Mouse (Mus musculus) adrenal gland, postnatal 4 days (tissue): Measurements from ENCODE around the gene Rpl4. TPM values are rescaled to one million over a fixed set of nuclear protein-coding genes. Genes with fewer than 3 reads are reported as not detected.
"Not testable (repeated sequence)": the region's sequence is repeated elsewhere in the genome, so short reads cannot be mapped to it uniquely, and the experiment has no call there.

Source experiments
- DNase-seq, 2 experiments: peaks; one replicate each; pipeline ENCODE4 v3.0.0; 2021 to 2022; ENCODE audit warnings: low spot score in 2 of 2, mixed read lengths in 2 of 2
- long read RNA-seq, 2 experiments: library from polyadenylated mRNA; stranded (forward); transcript quantifications; one replicate each; pipeline ENCODE4 v2.0.0; 2021
- total RNA-seq, 2 experiments: library from RNA; stranded (reverse); gene quantifications; 2 replicates each; pipeline ENCODE4 v1.2.3; 2021

Gene Rpl4
- total RNA-seq: 1,000 to 10,000 TPM; 1,230 to 1,246 TPM
- long read RNA-seq, experiment 1, transcript Rpl4-201 (10 exons, 1,538 nt): major isoform, 709 of 850 reads
- long read RNA-seq, experiment 1, transcript Rpl4-202 (4 exons, 596 nt): minor isoform, 10 of 850 reads
- long read RNA-seq, experiment 1, partial matches to known transcripts: 120 of 850 reads
- long read RNA-seq, experiment 1, other reads (novel, unspliced or antisense): 11 of 850 reads
- long read RNA-seq, experiment 2, transcript Rpl4-201 (10 exons, 1,538 nt): major isoform, 1,082 of 1,385 reads
- long read RNA-seq, experiment 2, transcript Rpl4-202 (4 exons, 596 nt): minor isoform, 8 of 1,385 reads
- long read RNA-seq, experiment 2, partial matches to known transcripts: 71 of 1,385 reads
- long read RNA-seq, experiment 2, other reads (novel, unspliced or antisense): 224 of 1,385 reads

- peak; percentile 59 to 63 for DNase-seq
Measured at GRCm38 (mm10) chr9:64172816-64173665, at the start of gene Rpl4, which contains the start of gene Zwilch. Rpl4 (plus strand) TSS chr9:64173375. Zwilch (minus strand) TSS chr9:64173104.

GRCm38 (mm10) chr9:64124846-64125245 lies 48.3 kb upstream of the Rpl4 start:
- not testable (repeated sequence) for DNase-seq

GRCm38 (mm10) chr9:64125307-64125706 lies 47.9 kb upstream of the Rpl4 start:
- no peak for DNase-seq

GRCm38 (mm10) chr9:64126121-64126520 lies 47.1 kb upstream of the Rpl4 start:
- DNase-seq: no peak

GRCm38 (mm10) chr9:64131623-64132022 lies 41.6 kb upstream of the Rpl4 start:
- no peak for DNase-seq

DNA sequence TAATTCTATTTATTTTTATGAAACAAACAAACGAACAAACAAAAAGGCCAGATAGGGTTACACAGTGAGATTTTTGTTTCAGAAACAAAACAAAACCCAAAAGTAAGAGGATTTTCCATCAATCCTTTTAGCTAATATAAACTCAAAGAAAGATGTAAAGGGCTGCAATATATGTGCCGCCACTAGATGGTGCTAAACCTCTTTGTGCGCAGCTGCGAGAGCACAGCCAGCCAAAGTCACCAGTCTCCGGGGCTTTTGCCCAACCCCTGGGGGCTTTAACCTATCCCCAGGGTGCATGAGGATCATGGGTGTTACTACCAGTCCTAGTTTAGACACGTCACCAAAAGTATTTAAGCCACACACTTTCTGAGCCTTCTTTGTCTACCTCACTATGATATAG lies 34.3 kb upstream of the Rpl4 start:
- DNase-seq: not testable (repeated sequence)

DNA sequence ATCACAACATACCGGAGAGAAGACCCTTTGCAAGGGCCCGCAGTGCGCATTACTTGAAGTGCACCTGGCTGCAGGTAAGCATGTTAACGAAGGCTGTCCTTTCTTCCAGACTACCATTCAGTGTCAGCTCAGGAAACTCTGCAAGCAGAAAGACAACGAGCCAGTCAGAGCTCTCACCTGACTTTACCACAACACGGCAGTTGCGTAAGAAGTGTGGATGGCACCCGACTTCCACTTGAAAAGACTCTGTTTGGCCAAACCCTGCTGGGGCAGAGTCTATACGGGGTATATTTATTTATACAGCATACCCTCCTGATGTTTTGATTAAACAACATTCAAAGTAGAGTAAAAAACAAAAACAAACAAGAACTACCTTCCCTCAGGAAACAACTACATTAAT lies 33.3 kb upstream of the Rpl4 start:
- DNase-seq: no peak

DNA sequence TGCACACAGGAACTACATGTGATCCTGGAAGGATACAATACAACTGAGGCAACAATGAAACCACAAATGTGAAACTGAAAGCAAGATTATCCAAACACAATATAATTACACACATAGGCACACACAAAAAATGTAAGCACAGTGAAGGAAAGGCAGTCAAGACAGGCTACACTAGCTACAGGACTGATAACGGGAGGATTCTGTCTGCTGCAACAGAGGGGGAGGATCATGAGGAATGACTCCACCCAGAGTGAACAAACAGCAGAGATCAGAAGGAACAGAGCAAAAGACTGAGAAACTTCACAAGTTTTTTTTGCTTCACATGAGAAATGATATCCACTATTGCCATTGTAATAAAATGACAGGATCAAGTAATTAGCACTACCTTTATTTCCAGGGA lies 16.5 kb upstream of the Rpl4 start:
- no peak for DNase-seq

- DNase-seq: no peak
Measured at GRCm38 (mm10) chr9:64160471-64160870, 12.7 kb upstream of the Rpl4 start.

GRCm38 (mm10) chr9:64169967-64170366 lies 3.2 kb upstream of the Rpl4 start:
- DNase-seq: not testable (repeated sequence)

DNA sequence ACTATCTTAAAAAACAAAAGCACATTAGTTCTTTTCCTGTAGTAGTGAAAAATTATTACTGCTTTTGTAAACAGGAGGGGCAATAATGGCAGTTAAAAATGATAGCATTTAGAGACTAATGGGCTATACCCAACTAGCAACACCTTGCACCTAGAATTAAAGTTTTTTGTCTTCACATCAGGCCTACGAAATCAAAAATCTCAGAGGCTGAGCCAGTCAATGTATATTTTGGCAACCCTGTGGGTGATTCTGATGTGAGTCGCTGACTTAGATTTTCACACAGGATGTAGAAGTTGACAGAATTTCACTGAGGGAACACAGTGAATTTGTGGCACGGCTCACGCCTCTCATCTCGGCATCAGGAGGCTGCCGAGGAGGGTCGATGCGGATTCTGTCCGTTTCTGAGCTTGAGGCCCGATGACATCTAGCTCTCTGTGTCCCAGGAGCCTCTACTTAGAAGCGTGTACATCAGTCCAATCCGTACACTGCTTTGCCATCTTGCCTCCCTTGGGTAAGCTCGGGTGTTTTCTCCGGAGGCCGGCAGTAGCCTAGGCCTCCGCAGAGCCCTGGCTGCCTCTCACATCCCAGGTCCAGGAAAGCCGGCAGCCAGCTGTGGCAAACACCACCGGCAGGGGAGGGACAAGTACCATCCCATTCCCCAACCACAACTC lies 895 bp upstream of the Rpl4 start:
- peak in 1 of 2 experiments; percentile 9 for DNase-seq

DNA sequence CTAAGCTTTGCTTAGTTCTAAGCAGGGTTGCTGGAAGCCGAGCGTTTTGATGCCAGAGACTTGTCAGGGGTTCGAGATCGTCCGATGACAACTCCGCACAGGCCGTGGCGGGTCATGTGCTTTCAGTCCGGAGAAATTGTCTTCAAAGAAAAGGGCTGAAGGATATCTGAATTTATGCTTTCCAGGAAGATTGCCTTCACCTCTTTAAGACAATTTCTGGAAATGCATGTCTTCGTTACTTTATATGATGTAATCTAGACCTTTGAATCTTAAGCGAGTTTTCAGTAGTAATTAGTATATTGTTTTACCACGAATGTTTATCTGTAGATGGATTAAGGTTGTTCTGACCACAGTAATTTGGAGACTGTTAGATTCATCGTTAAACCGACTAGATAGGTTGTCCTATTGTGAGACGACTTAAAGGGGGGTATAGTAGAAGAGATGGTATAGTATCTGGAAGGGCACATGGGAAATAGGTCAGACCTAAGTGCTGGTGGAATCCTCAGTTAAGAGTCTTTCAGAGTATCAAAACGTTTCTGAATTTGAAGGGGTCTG lies 568 bp downstream of the Rpl4 start:
- no peak for DNase-seq

- no peak for DNase-seq
Measured at GRCm38 (mm10) chr9:64174341-64174740, 1.2 kb downstream of the Rpl4 start.

GRCm38 (mm10) chr9:64174766-64175165 lies 1.6 kb downstream of the Rpl4 start:
- DNase-seq: no peak

- no peak for DNase-seq
Measured at GRCm38 (mm10) chr9:64175378-64175777, 2.2 kb downstream of the Rpl4 start.

GRCm38 (mm10) chr9:64178610-64178973 lies 5.4 kb downstream of the Rpl4 start:
- no peak for DNase-seq

DNA sequence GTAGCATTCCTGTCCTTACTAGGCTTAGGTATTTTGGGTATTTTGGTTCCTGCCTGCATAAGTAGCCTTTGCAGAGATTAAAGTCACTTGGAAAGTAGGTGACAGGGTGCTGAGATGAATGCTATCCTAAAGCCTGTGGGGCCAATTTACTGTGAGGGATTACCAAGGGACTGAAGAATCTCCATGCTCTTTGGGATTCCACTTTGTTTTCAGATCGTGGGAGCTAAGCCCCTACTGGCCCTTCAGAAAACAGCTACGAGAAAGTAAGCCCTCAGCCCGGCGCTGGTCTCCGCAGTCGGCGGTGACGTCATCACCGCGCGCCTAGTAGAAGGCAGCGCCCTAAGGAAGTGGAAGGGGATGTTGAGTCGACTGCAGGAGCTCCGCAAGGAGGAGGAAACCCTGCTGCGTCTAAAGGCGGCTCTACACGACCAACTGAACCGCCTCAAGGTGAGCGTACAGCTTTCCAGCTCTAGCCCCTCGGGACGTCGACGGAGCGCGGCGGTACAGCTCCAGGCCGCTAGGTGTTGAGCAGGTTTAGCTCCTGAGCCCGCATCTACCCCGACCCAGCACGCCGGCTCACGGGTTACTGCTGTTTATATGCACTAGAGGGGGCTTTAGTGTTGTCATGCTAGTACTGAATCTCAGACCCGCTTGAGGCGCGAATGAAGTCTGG lies 5.9 kb downstream of the Rpl4 start, which contains the start of gene Snapc5:
Gene Snapc5 (plus strand): TSS at position 301 of the 673 bp plus-strand sequence.
- DNase-seq: peak; percentile 51 to 72

- not testable (repeated sequence) for DNase-seq
Measured at GRCm38 (mm10) chr9:64183295-64183694, 10.1 kb downstream of the Rpl4 start.

GRCm38 (mm10) chr9:64184166-64184840 lies 11.1 kb downstream of the Rpl4 start:
- no peak for DNase-seq

- no peak for DNase-seq
Measured at GRCm38 (mm10) chr9:64193879-64194278, 20.7 kb downstream of the Rpl4 start.
